Mouse (Mus musculus): Measurements from ENCODE around the gene Drosha.

DNA sequence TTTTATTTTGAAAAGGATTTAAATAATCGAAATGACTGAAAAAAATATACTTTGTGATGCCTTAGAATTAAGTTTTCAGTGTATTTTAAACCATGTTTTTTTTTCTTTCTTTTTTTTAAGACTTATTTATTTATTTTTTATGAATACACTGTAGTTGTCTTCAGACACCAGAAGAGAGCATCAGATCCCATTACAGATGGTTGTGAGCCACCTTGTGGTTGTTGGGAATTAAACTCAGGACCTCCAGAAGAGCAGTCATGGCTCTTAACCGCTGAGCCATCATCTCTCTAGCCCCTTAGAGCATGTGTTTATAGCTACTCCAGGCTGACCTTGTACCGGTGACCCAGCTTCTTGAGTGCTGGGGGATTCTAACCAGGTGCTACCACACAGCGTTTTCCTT lies 24.8 kb downstream of the Drosha start:
- no peak for TF ChIP-seq CTCF (IDR thresholded peaks at IDR 0.05; ENCODE audit: low read depth, low read length)
- TF ChIP-seq POLR2A (IDR thresholded peaks at IDR 0.05; ENCODE audit: insufficient read depth, low read length): no peak
- TF ChIP-seq EP300 (IDR thresholded peaks at IDR 0.05; ENCODE audit: insufficient read depth, low read depth, low read length): no peak

Data from ES-Bruce4 (cell line).